Mouse (Mus musculus) lung, embryonic 15.5 days (tissue): ENCODE measurements around the gene Fryl. TPM values are rescaled to one million over a fixed set of nuclear protein-coding genes. Genes with fewer than 3 reads are reported as not detected.

Experiments
- ATAC-seq: fragments of 200-750 bp; cut with Nextera tagmentation; 2 replicates; pipeline ENCODE4 v1.8.0; 2017; ENCODE audit warnings: moderate number of reproducible peaks, borderline replicate concordance; ENCODE audit not compliant: low FRiP score, low TSS enrichment; ENCODE audit errors: extremely low read depth
- H3K27ac ChIP-seq: fragments of 300-500 bp; sonication (generic); 2 replicates; pipeline ENCODE4 v1.5.1; 2015; ENCODE audit warnings: moderate library complexity, mild to moderate bottlenecking, inconsistent platforms
- H3K27me3 ChIP-seq: fragments of 300-500 bp; sonication (generic); 2 replicates; pipeline ENCODE4 v1.6.1; 2015; ENCODE audit warnings: inconsistent platforms
- H3K36me3 ChIP-seq: fragments of 300-500 bp; sonication (generic); 2 replicates; pipeline ENCODE4 v1.6.1; 2015; ENCODE audit warnings: inconsistent platforms
- H3K4me1 ChIP-seq: fragments of 300-500 bp; sonication (generic); 2 replicates; pipeline ENCODE4 v1.6.1; 2015; ENCODE audit warnings: inconsistent platforms
- H3K4me2 ChIP-seq: fragments of 300-500 bp; sonication (generic); 2 replicates; pipeline ENCODE4 v1.6.1; 2015; ENCODE audit warnings: inconsistent platforms, mild to moderate bottlenecking, moderate library complexity
- H3K4me3 ChIP-seq: fragments of 300-500 bp; sonication (generic); 2 replicates; pipeline ENCODE4 v1.5.1; 2015; ENCODE audit warnings: mild to moderate bottlenecking, inconsistent platforms
- H3K9ac ChIP-seq: fragments of 300-500 bp; sonication (generic); 2 replicates; pipeline ENCODE4 v1.6.1; 2015; ENCODE audit warnings: inconsistent platforms
- H3K9me3 ChIP-seq: fragments of 300-500 bp; sonication (generic); 2 replicates; pipeline ENCODE4 v1.6.1; 2016; ENCODE audit warnings: inconsistent platforms
- WGBS: fragments of 180-500 bp; shearing (Covaris S2); methylation state at CpG from one replicate; pipeline ENCODE4 v1.1.7; 2015; 5-methylcytosine and 5-hydroxymethylcytosine counted together
- polyA plus RNA-seq: library from polyadenylated mRNA; unstranded; fragments of >200 nt; fragmentation: Nextera tagmentation; extraction: Ambion mirVana; gene quantifications from 2 replicates; pipeline ENCODE4 v1.2.1, GENCODE M21; 2015

Gene Fryl
- polyA plus RNA-seq, 1 experiment from 2014 or later: 24.5 TPM

DNA sequence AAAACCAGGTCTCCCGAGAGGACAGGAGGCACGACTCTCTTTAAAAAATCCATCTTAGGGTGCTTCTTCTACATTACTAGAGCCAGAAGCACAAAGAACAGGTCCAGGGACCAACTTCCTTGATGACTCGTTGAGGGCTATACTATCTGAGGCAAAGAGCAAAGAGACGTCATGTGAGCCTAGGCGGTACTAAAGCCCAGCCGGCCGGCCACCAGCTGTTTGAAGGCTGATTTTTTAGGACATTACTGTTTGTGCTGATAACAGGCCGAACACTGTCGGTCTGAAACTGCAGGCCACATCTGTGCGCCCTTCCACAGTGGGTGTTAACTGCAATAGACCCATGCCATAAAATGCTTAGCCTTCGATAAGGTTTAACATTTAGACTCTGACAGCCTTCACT, 64.7 kb downstream of the Fryl start:
- peak; percentile 63; the same call in 1 of the 2 replicates for ATAC-seq

DNA sequence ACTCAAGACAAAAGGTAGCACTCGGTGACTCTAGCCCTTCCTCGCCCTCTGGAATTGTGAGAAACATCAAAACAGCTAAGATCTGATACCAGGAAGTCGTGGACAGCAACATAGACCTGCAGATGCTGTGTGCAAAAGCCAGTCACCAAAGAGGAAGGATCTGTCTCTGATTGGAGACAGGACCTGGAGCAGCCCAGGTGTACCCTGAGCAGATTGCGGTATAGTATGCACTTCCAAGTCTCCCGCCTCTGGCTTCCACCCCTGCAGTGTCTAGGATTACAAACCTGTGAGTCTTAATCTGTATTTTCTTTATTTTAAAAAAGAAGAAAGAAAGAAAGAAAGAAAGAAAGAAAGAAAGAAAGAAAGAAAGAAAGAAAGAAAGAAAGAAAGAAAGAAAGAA, 66.3 kb downstream of the Fryl start:
- no peak overlapping the region for H3K27ac ChIP-seq
- no peak overlapping the region for H3K4me2 ChIP-seq
- no peak overlapping the region for H3K9ac ChIP-seq
- H3K4me3 ChIP-seq: no peak overlapping the region
- 84% methylated on average over 5 of the region's 5 CpGs for WGBS
- H3K4me1 ChIP-seq: peaks cover 27% of the 10 kb centered on the region
- no peak for ATAC-seq
- no peaks in the 10 kb centered on the region for H3K27me3 ChIP-seq
- H3K9me3 ChIP-seq: no peaks in the 10 kb centered on the region
- H3K36me3 ChIP-seq: no peaks in the 10 kb centered on the region

More for the DNA sequence above, 64.7 kb downstream of the Fryl start:
- Histone ChIP-seq H3K9ac (no peak overlapping the region), H3K4me3 (no peak overlapping the region), H3K4me2 (no peak overlapping the region), H3K9me3 (no peaks in the 10 kb centered on the region), H3K36me3 (no peaks in the 10 kb centered on the region), H3K27me3 (no peaks in the 10 kb centered on the region), H3K4me1 (peaks cover 27% of the 10 kb centered on the region), H3K27ac (no peak overlapping the region)
- 48% methylated on average over 11 of the region's 11 CpGs for WGBS

DNA sequence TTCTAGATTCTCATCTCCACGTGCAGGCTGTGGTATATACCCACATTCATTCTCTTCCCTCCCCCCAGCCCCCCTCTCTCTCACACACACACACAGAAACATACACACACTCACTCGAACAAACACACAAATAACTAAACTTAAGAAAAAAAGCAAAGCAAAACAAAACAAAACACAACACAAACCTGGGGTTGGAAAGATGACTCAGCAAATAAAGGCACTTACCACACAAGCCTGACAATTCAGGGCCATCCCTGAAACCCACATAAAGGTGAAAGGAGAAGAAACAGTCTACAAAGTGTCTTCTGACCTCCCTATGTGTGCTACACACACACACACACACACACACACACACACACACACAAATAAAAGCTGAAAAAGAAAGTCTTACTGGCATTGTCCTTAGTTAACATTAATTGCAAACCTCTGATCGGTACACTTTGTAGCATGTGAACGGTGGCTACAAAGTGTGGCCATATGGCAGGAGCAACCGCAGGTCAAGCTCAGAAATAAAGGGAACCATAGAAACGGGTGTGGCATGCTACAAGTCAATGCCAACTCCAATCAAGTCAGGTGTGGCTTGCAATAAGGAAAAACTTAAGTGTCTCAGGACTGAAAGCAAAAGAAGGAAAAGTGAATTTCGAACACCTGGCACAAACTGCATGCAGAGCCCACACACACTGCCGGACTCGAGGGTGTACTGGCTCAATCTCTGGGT, 66.8 kb downstream of the Fryl start:
- ATAC-seq: no peak
- no peak overlapping the region for H3K27ac ChIP-seq
- H3K9ac ChIP-seq: no peak overlapping the region
- no peak overlapping the region for H3K4me2 ChIP-seq
- no peaks in the 10 kb centered on the region for H3K36me3 ChIP-seq
- H3K4me1 ChIP-seq: peaks cover 27% of the 10 kb centered on the region
- WGBS: 85% methylated on average over 9 of the region's 9 CpGs
- no peak overlapping the region for H3K4me3 ChIP-seq
- no peaks in the 10 kb centered on the region for H3K27me3 ChIP-seq
- no peaks in the 10 kb centered on the region for H3K9me3 ChIP-seq

DNA sequence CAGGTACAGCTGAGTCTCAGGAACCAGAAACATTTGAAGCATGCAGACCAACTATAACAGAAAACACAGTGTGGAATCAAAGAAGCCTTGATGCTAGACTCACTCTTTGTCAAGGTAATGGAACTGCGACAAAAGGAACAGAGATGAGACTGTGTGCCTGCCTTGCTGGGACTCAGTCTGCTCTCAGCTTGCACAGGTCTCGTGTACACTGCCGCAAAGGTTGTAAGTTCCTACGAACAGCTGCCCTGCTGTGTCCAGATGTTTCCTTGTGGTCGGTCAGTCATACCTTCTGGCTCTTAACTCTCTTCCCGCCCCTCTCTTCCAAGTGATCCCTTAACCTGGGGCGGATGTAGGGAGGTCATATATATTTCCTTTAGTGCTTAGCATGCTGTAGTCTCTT, 67.8 kb downstream of the Fryl start:
- H3K9me3 ChIP-seq: no peaks in the 10 kb centered on the region
- no peaks in the 10 kb centered on the region for H3K36me3 ChIP-seq
- no peak overlapping the region for H3K4me3 ChIP-seq
- no peak overlapping the region for H3K4me2 ChIP-seq
- H3K9ac ChIP-seq: no peak overlapping the region
- no peak overlapping the region for H3K27ac ChIP-seq
- H3K27me3 ChIP-seq: no peaks in the 10 kb centered on the region
- ATAC-seq: no peak
- 56% methylated on average over 7 of the region's 7 CpGs for WGBS
- peaks cover 19% of the 10 kb centered on the region for H3K4me1 ChIP-seq

DNA sequence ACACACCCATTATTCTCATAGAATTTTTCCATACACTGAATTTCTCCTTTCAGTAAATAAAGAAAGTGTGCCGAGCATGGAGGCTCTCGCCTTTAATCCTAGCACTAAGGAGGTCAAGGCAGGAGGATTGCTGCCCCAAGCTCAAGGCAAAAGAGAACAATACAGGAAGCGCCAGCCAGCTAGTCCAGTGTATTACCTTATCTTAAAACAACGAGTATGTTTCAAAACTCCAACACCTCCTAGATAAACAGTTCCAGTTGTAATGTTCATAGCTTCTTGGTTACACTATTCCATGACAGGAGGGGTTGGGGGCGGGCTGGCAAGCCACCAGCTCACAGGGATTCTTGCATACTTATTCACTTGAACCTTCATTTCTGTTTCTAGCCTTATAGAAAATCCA, 68.3 kb downstream of the Fryl start:
- Histone ChIP-seq H3K36me3 (no peaks in the 10 kb centered on the region), H3K27me3 (no peaks in the 10 kb centered on the region), H3K9me3 (no peaks in the 10 kb centered on the region), H3K9ac (no peak overlapping the region), H3K4me3 (no peak overlapping the region), H3K4me2 (no peak overlapping the region), H3K27ac (no peak overlapping the region), H3K4me1 (peaks cover 16% of the 10 kb centered on the region; the same call in 1 of the 2 replicates)
- no peak for ATAC-seq
- WGBS: 42% methylated on average over 5 of the region's 5 CpGs

DNA sequence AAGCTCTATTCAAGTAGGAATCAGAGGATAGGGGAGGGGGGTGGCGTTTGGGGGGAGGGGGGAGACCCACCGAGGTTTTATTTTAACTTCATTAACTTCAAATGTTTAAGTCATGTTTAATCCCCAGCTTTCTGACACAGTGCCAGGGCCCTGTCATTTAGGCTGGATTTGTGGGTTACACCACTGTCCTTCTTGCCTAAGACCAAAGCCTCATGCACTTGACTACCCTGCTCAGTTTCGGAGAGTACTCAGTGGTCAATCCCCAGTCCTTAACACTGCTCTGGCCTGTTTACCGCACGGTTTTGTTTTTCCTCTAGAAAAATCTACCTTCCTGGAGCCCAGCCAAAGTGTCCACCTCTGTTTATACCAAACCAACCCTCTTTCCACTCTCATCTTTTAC, 69.5 kb downstream of the Fryl start:
- Histone ChIP-seq H3K27me3 (no peaks in the 10 kb centered on the region), H3K9ac (no peak overlapping the region), H3K27ac (no peak overlapping the region), H3K4me1 (peaks cover 13% of the 10 kb centered on the region; the same call in 1 of the 2 replicates), H3K4me2 (no peak overlapping the region), H3K4me3 (no peak overlapping the region), H3K9me3 (no peaks in the 10 kb centered on the region), H3K36me3 (no peaks in the 10 kb centered on the region)
- no peak for ATAC-seq
- 75% methylated on average over 5 of the region's 5 CpGs for WGBS

DNA sequence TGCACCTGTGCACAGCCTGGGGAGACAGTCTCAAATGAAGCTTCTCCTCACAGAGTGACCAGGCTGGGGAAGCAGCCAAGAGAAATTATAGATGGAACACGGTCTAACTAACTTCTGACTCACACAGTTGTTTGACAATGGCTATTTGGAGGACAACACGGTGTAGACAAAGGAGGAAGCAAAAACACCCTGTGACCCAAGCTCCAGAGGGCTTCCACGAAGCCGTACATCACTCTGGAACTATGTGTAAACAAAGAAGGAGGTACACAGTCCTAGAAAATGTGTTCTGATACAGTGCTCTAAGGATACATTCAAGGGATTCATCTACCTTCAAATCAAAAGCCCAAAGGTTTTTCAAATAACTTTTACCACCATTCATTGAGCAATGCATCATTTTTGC, 71.0 kb downstream of the Fryl start:
- H3K36me3 ChIP-seq: no peaks in the 10 kb centered on the region
- no peak overlapping the region for H3K4me2 ChIP-seq
- no peaks in the 10 kb centered on the region for H3K9me3 ChIP-seq
- WGBS: 54% methylated on average over 4 of the region's 4 CpGs
- H3K4me1 ChIP-seq: peaks cover 13% of the 10 kb centered on the region; the same call in 1 of the 2 replicates
- H3K27ac ChIP-seq: no peak overlapping the region
- H3K27me3 ChIP-seq: no peaks in the 10 kb centered on the region
- no peak overlapping the region for H3K9ac ChIP-seq
- ATAC-seq: no peak
- no peak overlapping the region for H3K4me3 ChIP-seq

DNA sequence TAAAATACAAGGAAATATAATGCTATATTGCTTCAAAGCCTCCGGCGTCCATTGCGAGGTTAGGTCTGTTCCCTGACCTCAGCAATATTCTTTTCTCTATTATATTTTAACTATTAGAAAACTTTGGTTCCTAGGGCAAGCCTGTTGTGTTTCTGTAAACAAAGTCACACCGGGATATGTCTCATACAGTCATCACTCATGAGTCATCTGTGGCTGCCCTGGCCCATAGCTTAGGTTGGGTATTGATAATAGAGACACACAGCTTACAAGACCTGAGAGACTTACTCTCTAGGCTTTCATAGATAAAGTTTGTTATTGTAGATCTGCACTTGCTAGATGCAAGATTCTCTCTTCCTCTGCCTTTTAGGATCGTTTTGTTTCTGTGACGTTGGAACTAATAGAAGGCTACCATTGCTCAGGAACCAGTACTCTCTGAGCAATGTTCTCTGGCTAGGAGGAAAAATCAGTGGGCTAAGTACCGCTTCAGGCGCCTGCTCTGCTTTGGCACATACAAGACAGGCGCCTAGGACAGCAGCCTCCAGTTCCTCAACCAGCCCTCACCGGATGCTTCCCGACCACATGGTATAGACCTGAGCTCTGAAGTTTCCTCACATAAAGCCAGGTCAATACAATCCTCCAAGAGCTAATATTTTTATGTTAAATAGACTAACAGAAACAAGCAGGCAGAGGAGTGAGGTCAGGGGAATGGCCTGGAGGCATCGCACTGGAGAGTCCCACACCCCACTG, 73.5 kb downstream of the Fryl start:
- no peak overlapping the region for H3K27ac ChIP-seq
- H3K4me1 ChIP-seq: peaks cover 5% of the 10 kb centered on the region; the same call in 1 of the 2 replicates
- WGBS: 86% methylated on average over 12 of the region's 12 CpGs
- H3K36me3 ChIP-seq: no peaks in the 10 kb centered on the region
- no peak overlapping the region for H3K4me2 ChIP-seq
- no peak for ATAC-seq
- no peak overlapping the region for H3K4me3 ChIP-seq
- H3K9ac ChIP-seq: no peak overlapping the region
- H3K9me3 ChIP-seq: no peaks in the 10 kb centered on the region
- no peaks in the 10 kb centered on the region for H3K27me3 ChIP-seq

DNA sequence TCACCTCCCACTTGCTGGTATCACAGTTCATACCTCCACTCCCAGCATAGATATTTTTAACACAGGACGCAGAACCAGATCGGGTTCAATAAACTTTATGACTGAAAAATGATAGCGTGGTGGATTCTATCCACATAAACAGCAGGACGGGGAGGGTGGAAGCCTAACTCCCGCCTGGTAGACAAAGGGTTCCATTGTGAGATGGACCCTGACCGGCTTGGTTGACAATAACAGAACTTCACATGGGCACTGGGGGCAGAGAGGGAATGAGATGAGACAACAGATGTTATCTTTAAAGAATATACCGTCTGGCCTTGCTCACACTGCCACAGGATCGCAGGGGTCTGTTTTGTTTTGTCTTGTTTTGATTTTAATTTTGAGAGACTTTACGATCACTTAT, 74.2 kb downstream of the Fryl start:
- H3K27me3 ChIP-seq: no peaks in the 10 kb centered on the region
- no peak overlapping the region for H3K4me3 ChIP-seq
- H3K9ac ChIP-seq: no peak overlapping the region
- WGBS: 65% methylated on average over 9 of the region's 9 CpGs
- H3K4me1 ChIP-seq: 0 out of 2 replicates have a peak, but pooled peaks cover 4% of the 10 kb centered on the region
- H3K9me3 ChIP-seq: no peaks in the 10 kb centered on the region
- no peak overlapping the region for H3K4me2 ChIP-seq
- ATAC-seq: no peak
- H3K27ac ChIP-seq: no peak overlapping the region
- H3K36me3 ChIP-seq: no peaks in the 10 kb centered on the region

DNA sequence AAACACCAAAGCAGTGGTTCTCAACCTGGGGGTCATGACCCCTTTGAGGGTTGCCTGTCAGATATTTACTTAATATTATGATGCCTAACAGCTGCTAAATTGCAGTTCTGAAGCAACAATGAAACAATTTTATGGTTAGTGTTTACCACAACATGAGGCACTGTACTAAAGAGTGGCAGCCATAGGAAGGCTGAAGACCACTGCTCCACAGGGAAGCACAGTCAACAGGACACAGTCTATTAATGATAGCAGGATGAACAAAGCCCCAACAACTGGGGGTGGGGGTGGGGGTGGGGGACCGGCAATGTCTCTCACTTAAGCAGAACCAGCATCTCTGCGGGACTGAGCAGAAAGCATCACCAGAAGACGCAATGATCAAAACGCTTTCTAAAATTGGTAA, 80.1 kb downstream of the Fryl start:
- no peaks in the 10 kb centered on the region for H3K27me3 ChIP-seq
- no peaks in the 10 kb centered on the region for H3K9me3 ChIP-seq
- WGBS: 89% methylated on average over 4 of the region's 4 CpGs
- H3K4me3 ChIP-seq: no peak overlapping the region
- no peaks in the 10 kb centered on the region for H3K36me3 ChIP-seq
- H3K27ac ChIP-seq: no peak overlapping the region
- H3K4me2 ChIP-seq: no peak overlapping the region
- H3K9ac ChIP-seq: no peak overlapping the region
- ATAC-seq: no peak
- H3K4me1 ChIP-seq: 0 out of 2 replicates have a peak, but pooled peaks cover 3% of the 10 kb centered on the region

DNA sequence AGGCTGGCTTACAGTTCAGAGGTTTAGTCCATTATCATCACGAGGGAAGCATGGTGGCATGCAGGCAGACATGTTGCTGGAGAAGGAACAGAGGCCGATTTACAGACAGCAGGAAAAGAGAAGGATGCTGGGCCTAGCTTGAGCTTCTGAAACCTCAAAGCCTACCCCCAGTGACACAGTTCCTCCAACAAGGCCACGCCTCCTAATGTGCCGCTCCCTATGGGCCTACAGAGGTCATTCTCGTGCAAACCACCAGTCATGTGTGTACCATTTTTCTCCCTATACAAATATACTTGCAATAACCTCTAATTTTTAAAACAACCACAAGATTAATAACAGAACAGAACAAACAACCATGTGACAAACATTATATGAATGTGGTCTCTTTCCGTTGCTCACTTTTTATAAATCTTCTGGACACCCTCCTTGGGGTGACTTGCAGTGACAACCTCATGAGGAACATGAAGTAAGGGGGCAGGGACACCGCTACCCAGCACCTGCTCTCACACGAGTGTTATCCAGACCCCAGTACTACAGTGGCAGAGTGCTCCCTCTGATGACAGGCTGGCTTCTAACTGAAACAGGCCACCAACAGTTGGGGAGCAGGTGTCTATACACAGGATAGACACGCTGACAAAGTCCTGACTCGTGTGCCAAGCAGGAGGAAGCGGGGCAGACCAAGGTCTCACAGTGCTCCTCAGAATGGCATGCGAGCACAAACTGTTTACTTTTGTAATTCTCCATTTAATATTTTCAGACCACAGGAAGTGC, 80.9 kb downstream of the Fryl start:
- Histone ChIP-seq H3K9ac (no peak overlapping the region), H3K4me2 (no peak overlapping the region), H3K4me3 (no peak overlapping the region), H3K4me1 (0 out of 2 replicates have a peak, but pooled peaks cover 7% of the 10 kb centered on the region), H3K27ac (no peak overlapping the region), H3K9me3 (no peaks in the 10 kb centered on the region), H3K27me3 (no peaks in the 10 kb centered on the region), H3K36me3 (no peaks in the 10 kb centered on the region)
- ATAC-seq: no peak
- WGBS: 79% methylated on average over 12 of the region's 12 CpGs
